Mouse (Mus musculus): ENCODE data around the gene H2-K1.

- TF ChIP-seq POLR2AphosphoS5 (IDR thresholded peaks at IDR 0.05; ENCODE audit: insufficient replicate concordance, low read depth, low read length) (no peak), CTCF (IDR thresholded peaks at IDR 0.05; ENCODE audit: low read depth, low read length) (no peak), GATA1 (IDR thresholded peaks at IDR 0.05; ENCODE audit: borderline replicate concordance, low read length) (no peak), TAL1 (conservative IDR thresholded peaks at IDR 0.05; ENCODE audit: low read depth, low read length) (no peak)
These were observed 44.5 kb downstream of the H2-K1 start, which contains the start of the genes Vps52 and Rps18 for GRCm38 (mm10) chr17:33955555-33956214.

Measured in G1E (cell line).